Mouse (Mus musculus) midbrain, embryonic 16.5 days (tissue): ENCODE data around the gene Gm20538. TPM values are rescaled to one million over a fixed set of nuclear protein-coding genes. Genes with fewer than 3 reads are reported as not detected.
A peak's percentile ranks its signal among the peaks of the same experiment; 100 is the strongest.

ENCODE experiments used
- ATAC-seq: fragments of 200-750 bp; cut with Nextera tagmentation; 2 replicates; pipeline ENCODE4 v1.8.0; 2017; ENCODE audit warnings: moderate TSS enrichment
- H3K27ac ChIP-seq: fragments of 300-500 bp; sonication (generic); 2 replicates; pipeline ENCODE4 v1.5.1; 2014; ENCODE audit warnings: mild to moderate bottlenecking, low read length, mixed read lengths
- H3K27me3 ChIP-seq: fragments of 300-500 bp; sonication (generic); 2 replicates; pipeline ENCODE4 v1.6.1; 2014; ENCODE audit warnings: low read depth, low read length, mixed read lengths; ENCODE audit not compliant: control insufficient read depth, insufficient read depth
- H3K36me3 ChIP-seq: fragments of 300-500 bp; sonication (generic); 2 replicates; pipeline ENCODE4 v1.6.1; 2014; ENCODE audit warnings: mild to moderate bottlenecking, low read length, moderate library complexity, mixed read lengths; ENCODE audit not compliant: control insufficient read depth, insufficient read depth
- H3K4me1 ChIP-seq: fragments of 300-500 bp; sonication (generic); 2 replicates; pipeline ENCODE4 v1.6.1; 2014; ENCODE audit warnings: mild to moderate bottlenecking, low read length, mixed read lengths; ENCODE audit not compliant: control insufficient read depth, insufficient read depth
- H3K4me2 ChIP-seq: fragments of 300-500 bp; sonication (generic); 2 replicates; pipeline ENCODE4 v1.6.1; 2014; ENCODE audit warnings: mild to moderate bottlenecking, low read length, mixed read lengths
- H3K4me3 ChIP-seq: fragments of 300-500 bp; sonication (generic); 2 replicates; pipeline ENCODE4 v1.5.1; 2014; ENCODE audit warnings: low read depth, mild to moderate bottlenecking, low read length, moderate library complexity, mixed read lengths
- H3K9ac ChIP-seq: fragments of 300-500 bp; sonication (generic); 2 replicates; pipeline ENCODE4 v1.6.1; 2014; ENCODE audit warnings: low read depth, low read length, mixed read lengths
- H3K9me3 ChIP-seq: fragments of 300-500 bp; sonication (generic); replicated peaks from 2 replicates; pipeline ENCODE4 v1.6.1; 2014; ENCODE audit warnings: mild to moderate bottlenecking, low read length, mixed read lengths; ENCODE audit not compliant: control insufficient read depth, poor library complexity, severe bottlenecking
- WGBS: fragments of 180-500 bp; shearing (Covaris S2); extraction: QIAGEN DNeasy Blood & Tissue Kit; methylation state at CpG from one replicate; pipeline ENCODE4 v1.1.7; 2014; 5-methylcytosine and 5-hydroxymethylcytosine counted together
- polyA plus RNA-seq: library from polyadenylated mRNA; unstranded; fragments of >200 nt; fragmentation: Nextera tagmentation; extraction: Ambion mirVana; gene quantifications from 2 replicates; pipeline ENCODE4 v1.2.1, GENCODE M21; 2015

The Gm20538 gene
- not detected in 2 replicates for polyA plus RNA-seq

GRCm38 (mm10) chr19:44552731-44553130 lies at the start of gene Gm20538:
Gm20538 (minus strand) TSS chr19:44552831.
- H3K36me3 ChIP-seq: peaks cover 30% of the 10 kb centered on the region

GRCm38 (mm10) chr19:44594180-44594579 lies 41.5 kb upstream of the Gm20538 start:
- H3K4me1 ChIP-seq: no peaks in the 10 kb centered on the region
- H3K4me2 ChIP-seq: no peak overlapping the region
- H3K36me3 ChIP-seq: no peaks in the 10 kb centered on the region
- no peaks in the 10 kb centered on the region for H3K27me3 ChIP-seq
- 98% methylated on average over 14 of the region's 14 CpGs for WGBS
- ATAC-seq: no peak
- no peak overlapping the region for H3K4me3 ChIP-seq
- H3K9me3 ChIP-seq: no peaks in the 10 kb centered on the region
- H3K27ac ChIP-seq: no peak overlapping the region
- no peak overlapping the region for H3K9ac ChIP-seq

More at GRCm38 (mm10) chr19:44552731-44553130, at the start of gene Gm20538:
- WGBS: 94% methylated on average over 4 of the region's 4 CpGs
- Histone ChIP-seq H3K9me3 (no peaks in the 10 kb centered on the region), H3K9ac (no peak within 1 kb of the TSS), H3K27ac (no peak within 1 kb of the TSS), H3K4me1 (peaks cover 16% of the 10 kb centered on the region), H3K27me3 (no peaks in the 10 kb centered on the region), H3K4me3 (no peak within 1 kb of the TSS), H3K4me2 (no peak within 1 kb of the TSS)
- no peak for ATAC-seq

GRCm38 (mm10) chr19:44591638-44592037 lies 39.0 kb upstream of the Gm20538 start:
- H3K4me1 ChIP-seq: no peaks in the 10 kb centered on the region
- no peak overlapping the region for H3K4me3 ChIP-seq
- ATAC-seq: no peak
- H3K4me2 ChIP-seq: no peak overlapping the region
- H3K27ac ChIP-seq: no peak overlapping the region
- no peaks in the 10 kb centered on the region for H3K27me3 ChIP-seq
- WGBS: 68% methylated on average over 6 of the region's 6 CpGs
- H3K36me3 ChIP-seq: no peaks in the 10 kb centered on the region
- H3K9ac ChIP-seq: no peak overlapping the region
- no peaks in the 10 kb centered on the region for H3K9me3 ChIP-seq

- H3K4me2 ChIP-seq: no peak overlapping the region
- no peaks in the 10 kb centered on the region for H3K9me3 ChIP-seq
- no peak for ATAC-seq
- no peaks in the 10 kb centered on the region for H3K4me1 ChIP-seq
- no peak overlapping the region for H3K9ac ChIP-seq
- WGBS: 71% methylated on average over 18 of the region's 18 CpGs
- peaks cover 2% of the 10 kb centered on the region; the same call in 1 of the 2 replicates for H3K27me3 ChIP-seq
- no peak overlapping the region for H3K27ac ChIP-seq
- H3K36me3 ChIP-seq: no peaks in the 10 kb centered on the region
- no peak overlapping the region for H3K4me3 ChIP-seq
Observed at GRCm38 (mm10) chr19:44590992-44591391, 38.4 kb upstream of the Gm20538 start.

- no peak overlapping the region for H3K9ac ChIP-seq
- no peaks in the 10 kb centered on the region for H3K36me3 ChIP-seq
- 66% methylated on average over 7 of the region's 7 CpGs for WGBS
- no peaks in the 10 kb centered on the region for H3K4me1 ChIP-seq
- no peak overlapping the region for H3K4me2 ChIP-seq
- no peak for ATAC-seq
- no peak overlapping the region for H3K27ac ChIP-seq
- H3K9me3 ChIP-seq: no peaks in the 10 kb centered on the region
- peaks cover 6% of the 10 kb centered on the region; the same call in 1 of the 2 replicates for H3K27me3 ChIP-seq
- H3K4me3 ChIP-seq: no peak overlapping the region
Observed at GRCm38 (mm10) chr19:44589591-44590223, 37.1 kb upstream of the Gm20538 start.

GRCm38 (mm10) chr19:44588036-44588435 lies 35.4 kb upstream of the Gm20538 start:
- H3K9ac ChIP-seq: no peak overlapping the region
- no peaks in the 10 kb centered on the region for H3K4me1 ChIP-seq
- ATAC-seq: no peak
- H3K9me3 ChIP-seq: no peaks in the 10 kb centered on the region
- H3K4me2 ChIP-seq: no peak overlapping the region
- peaks cover 12% of the 10 kb centered on the region for H3K27me3 ChIP-seq
- no peak overlapping the region for H3K4me3 ChIP-seq
- 41% methylated on average over 4 of the region's 4 CpGs for WGBS
- no peak overlapping the region for H3K27ac ChIP-seq
- H3K36me3 ChIP-seq: no peaks in the 10 kb centered on the region

GRCm38 (mm10) chr19:44582638-44583309 lies 30.1 kb upstream of the Gm20538 start:
- Histone ChIP-seq H3K4me3 (no peak overlapping the region), H3K27me3 (peaks cover 12% of the 10 kb centered on the region), H3K36me3 (no peaks in the 10 kb centered on the region), H3K9ac (no peak overlapping the region), H3K27ac (no peak overlapping the region), H3K4me2 (no peak overlapping the region), H3K9me3 (no peaks in the 10 kb centered on the region), H3K4me1 (no peaks in the 10 kb centered on the region)
- WGBS: 34% methylated on average over 9 of the region's 9 CpGs
- peak; percentile 82 for ATAC-seq

- H3K27ac ChIP-seq: no peak overlapping the region
- H3K4me3 ChIP-seq: no peak overlapping the region
- 67% methylated on average over 10 of the region's 10 CpGs for WGBS
- peaks cover 12% of the 10 kb centered on the region for H3K27me3 ChIP-seq
- no peak overlapping the region for H3K9ac ChIP-seq
- peak; percentile 50; the same call in 1 of the 2 replicates for ATAC-seq
- H3K4me2 ChIP-seq: no peak overlapping the region
- H3K36me3 ChIP-seq: no peaks in the 10 kb centered on the region
- H3K9me3 ChIP-seq: no peaks in the 10 kb centered on the region
- H3K4me1 ChIP-seq: no peaks in the 10 kb centered on the region
Observed at GRCm38 (mm10) chr19:44582103-44582502, 29.5 kb upstream of the Gm20538 start.

GRCm38 (mm10) chr19:44578038-44578437 lies 25.4 kb upstream of the Gm20538 start:
- H3K9me3 ChIP-seq: no peaks in the 10 kb centered on the region
- H3K4me3 ChIP-seq: no peak overlapping the region
- ATAC-seq: no peak
- H3K4me2 ChIP-seq: no peak overlapping the region
- 86% methylated on average over 1 of the region's 1 CpGs for WGBS
- no peak overlapping the region for H3K9ac ChIP-seq
- H3K36me3 ChIP-seq: peaks cover 12% of the 10 kb centered on the region
- no peaks in the 10 kb centered on the region for H3K4me1 ChIP-seq
- no peak overlapping the region for H3K27ac ChIP-seq
- no peaks in the 10 kb centered on the region for H3K27me3 ChIP-seq
